Mouse (Mus musculus): Measurements from ENCODE around the gene Crk.

Gene Crk

GRCm38 (mm10) chr11:75678747-75679438, at the start of gene Crk:
Gene Crk (plus strand): TSS chr11:75679259.
- peak; percentile 93 to 96 for DNase-seq (ENCODE audit: low spot score in 2 of 2)

GRCm38 (mm10) chr11:75630098-75630497, 49.0 kb upstream of the Crk start:
- DNase-seq (ENCODE audit: low spot score in 2 of 2): no peak

DNA sequence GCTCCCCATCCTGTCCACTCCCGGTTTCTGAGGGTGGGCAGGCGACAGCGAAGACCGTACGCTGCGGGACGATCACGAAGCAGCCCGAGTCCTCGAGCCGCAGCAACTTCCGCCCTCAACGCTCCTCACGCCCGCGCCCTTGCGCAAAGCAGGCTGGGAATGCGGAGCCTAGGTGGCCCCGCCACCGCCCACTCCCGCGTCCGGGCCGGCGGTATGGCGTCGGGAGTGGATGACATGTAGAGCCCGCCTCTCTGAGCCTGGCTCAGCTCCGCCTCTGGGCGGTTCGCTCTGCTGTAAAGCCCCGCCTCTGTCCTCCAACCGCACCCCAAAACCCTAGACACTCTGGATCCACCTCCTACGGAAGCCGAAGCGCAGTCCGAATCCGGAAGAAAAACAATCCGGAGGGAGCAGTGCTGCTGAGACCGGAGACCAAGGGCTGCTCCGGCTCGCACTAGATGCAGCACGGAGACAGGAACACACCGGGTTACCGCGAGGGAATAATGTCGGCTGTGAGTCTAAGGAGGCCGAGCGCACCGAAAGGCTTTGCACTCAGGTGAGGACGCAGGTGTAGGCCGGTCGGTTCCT, 48.3 kb upstream of the Crk start, which contains the start of gene Inpp5k:
Gene Inpp5k (plus strand): TSS at position 344 of the 585 bp plus-strand sequence.
- DNase-seq (ENCODE audit: low spot score in 2 of 2): peak; percentile 96 to 98

- no peak for DNase-seq (ENCODE audit: low spot score in 2 of 2)
Observed at GRCm38 (mm10) chr11:75631561-75632225, 47.4 kb upstream of the Crk start.

GRCm38 (mm10) chr11:75632921-75633320, 46.1 kb upstream of the Crk start:
- no peak for DNase-seq (ENCODE audit: low spot score in 2 of 2)

GRCm38 (mm10) chr11:75634801-75635200, 44.3 kb upstream of the Crk start:
- no peak for DNase-seq (ENCODE audit: low spot score in 2 of 2)

- no peak for DNase-seq (ENCODE audit: low spot score in 2 of 2)
Observed at GRCm38 (mm10) chr11:75635315-75635714, 43.7 kb upstream of the Crk start.

DNA sequence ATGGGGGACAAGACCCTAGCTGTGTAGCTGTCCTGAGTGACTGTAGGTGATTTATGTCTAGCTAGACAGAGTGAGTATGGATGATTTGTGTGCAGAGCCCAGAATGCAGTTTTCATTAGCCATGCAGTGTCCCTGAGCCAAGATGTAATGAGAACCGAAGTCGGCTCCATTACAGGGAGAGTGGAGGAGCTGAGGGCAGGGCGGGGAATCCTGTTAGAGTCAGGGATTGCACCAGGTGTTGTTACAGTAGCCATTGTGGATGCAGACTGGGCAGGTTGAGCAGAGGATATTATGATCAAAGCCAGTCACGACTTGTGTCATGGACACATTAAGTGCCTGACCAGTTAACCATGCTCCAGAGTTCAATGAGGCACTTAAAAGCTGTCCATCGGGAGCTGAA, 35.7 kb upstream of the Crk start:
- DNase-seq (ENCODE audit: low spot score in 2 of 2): no peak

GRCm38 (mm10) chr11:75644684-75645083, 34.4 kb upstream of the Crk start:
- no peak for DNase-seq (ENCODE audit: low spot score in 2 of 2)

DNA sequence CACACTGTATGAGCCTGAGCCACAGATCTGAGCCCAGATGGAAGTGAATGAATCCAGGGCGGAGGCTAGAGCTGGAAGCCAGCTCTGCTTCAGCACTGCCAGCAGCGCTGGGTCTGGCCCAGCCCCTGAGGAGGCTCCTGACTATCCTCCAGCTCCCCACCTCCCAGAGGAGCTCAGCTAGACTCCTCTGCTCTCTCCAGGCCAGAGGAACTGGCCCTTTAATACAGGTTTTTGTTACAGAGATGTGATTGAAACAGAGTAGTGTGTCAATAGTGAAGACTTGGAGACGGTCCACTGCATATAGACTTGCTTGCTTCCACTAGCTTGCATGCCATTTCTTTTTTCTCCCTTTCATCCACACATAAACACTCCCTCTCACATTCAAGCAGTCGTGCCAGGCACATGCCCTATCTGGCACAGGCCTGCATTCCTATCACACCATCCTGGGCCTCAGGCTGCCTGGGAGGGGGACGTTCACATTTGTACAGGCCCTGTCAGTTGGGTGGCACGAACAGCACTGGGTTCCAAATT, 31.3 kb upstream of the Crk start:
- peak in 1 of 2 experiments; percentile 38 for DNase-seq (ENCODE audit: low spot score in 2 of 2)

DNA sequence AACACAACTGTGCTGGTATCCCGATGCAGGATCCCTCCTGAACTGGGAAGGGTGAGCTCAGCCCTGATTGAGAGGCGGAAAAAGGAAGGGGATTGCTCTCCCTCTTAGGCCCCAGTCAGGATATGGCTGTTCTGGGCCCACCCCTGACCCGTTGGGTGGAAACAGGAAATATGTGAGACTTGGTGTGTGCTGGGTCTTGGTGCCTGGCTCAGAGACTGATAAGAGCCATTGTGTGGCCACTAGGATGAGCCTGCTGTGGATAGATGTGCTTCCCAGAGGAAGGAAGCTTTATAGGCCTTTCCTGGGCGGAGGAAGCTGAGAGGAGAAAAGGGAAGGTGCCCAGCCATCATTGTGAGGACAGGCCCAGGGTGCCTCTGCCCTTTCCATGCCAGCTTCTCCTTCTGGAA, 29.9 kb upstream of the Crk start:
- no peak for DNase-seq (ENCODE audit: low spot score in 2 of 2)

DNA sequence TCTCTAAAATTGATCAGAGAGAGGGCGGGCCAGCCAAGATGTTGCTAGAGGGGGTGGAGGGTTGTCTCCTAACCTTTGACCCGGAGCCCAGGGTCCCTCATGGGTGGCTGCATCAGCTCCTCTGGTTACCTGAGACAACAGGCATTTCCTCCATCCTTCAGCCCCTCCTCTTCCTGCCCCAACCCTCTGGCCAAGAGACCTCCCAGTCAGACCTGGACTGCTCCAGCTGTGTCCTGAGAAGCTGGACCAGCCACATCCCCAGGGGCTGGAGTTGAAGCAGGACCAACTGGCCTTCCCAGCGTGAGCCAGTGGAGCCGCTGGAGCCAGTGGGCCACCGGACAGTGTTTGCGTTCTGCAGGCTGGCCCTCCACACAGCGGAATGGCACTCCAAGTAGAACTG, 28.7 kb upstream of the Crk start, which contains the start of gene Myo1c:
Gene Myo1c (plus strand): TSS at position 194 of the 400 bp plus-strand sequence.
- no peak for DNase-seq (ENCODE audit: low spot score in 2 of 2)

- DNase-seq (ENCODE audit: low spot score in 2 of 2): no peak
Observed at GRCm38 (mm10) chr11:75650958-75651425, 28.1 kb upstream of the Crk start.

GRCm38 (mm10) chr11:75651426-75652221, 27.4 kb upstream of the Crk start:
- DNase-seq (ENCODE audit: low spot score in 2 of 2): peak; percentile 69 to 78

DNA sequence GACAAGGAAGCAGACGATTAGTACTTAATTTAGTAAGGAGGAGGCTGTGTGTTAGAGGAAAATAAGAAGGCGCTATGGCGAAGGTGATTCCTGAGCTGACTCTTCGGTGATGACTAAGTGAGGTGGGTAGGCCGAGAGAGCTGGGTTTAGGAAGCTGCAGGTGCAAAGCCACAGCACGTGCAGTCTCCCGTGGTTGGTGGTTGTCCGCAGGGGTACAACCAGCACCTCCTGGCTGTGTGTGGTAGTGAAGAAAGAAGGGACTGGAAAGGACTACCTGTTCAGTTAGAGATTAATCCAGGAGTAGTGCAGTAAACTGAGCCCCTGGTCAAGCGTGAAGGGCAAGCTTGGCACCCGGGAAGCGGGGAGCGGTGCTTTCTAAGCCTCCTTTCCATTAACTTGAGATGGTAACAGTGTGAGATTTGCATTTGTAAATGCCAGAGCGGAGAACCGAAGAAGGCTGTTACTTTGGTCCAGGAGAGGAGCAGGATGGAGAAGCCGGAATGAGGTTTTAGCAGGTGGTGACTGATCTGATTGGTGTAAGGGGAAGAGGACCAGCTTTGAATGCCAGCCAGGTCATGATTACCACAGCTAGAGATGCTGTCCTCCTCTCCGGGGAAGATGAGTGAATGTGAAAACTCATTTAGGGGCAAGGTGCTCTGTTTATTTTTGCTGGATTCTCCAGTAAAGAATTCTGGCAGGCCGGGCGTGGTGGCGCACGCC, 26.7 kb upstream of the Crk start:
- DNase-seq (ENCODE audit: low spot score in 2 of 2): no peak

- DNase-seq (ENCODE audit: low spot score in 2 of 2): no peak
Observed at GRCm38 (mm10) chr11:75652942-75653684, 25.9 kb upstream of the Crk start.

GRCm38 (mm10) chr11:75653781-75654470, 25.1 kb upstream of the Crk start:
- DNase-seq (ENCODE audit: low spot score in 2 of 2): no peak

DNA sequence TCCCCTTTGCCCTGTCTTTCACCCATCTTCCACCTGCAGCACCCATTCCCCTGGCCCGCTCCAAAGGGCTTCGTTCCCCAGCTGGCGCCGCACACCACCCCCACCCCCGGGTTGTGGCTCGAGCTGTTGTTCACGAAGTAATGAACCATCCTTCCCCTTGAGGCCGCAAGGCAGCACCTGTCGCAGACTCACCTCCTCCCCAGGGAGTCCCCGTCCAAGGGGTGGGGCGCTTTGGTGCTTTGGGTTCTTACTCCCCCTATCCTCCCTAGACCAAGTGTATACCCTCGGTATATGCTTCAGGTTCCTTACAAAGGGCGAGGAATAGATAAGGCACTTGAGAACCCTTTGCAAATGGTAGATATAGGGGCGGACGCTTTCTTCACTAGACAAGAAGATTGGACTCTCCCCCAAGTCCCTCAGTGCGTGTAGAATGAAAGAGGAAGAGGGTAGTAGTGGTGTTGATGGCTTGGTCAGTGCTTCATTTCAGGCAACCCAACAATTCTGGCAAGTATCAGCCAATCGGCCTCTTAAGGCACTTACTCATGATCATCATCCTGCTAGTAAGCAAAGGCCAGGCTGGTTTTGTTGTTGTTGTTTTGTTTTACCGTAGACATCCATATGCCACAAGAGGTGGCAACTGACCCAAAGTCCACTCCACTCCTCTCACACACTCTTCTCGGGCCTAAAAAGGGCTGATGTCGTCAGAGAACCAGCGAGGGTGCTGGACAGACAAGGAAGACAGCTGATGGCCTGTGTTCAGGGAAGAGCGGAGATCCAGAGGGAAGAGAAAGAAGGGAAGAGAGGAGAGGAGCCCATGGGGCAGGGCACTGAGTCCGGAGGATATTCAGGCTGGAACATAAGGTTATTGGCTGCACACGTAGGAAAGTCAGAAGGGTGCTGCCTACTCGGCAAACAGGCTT, 24.3 kb upstream of the Crk start:
- DNase-seq (ENCODE audit: low spot score in 2 of 2): no peak
